Mouse (Mus musculus) 3134 (cell line): ENCODE data around the gene Itprid1.

Experiments used
- DNase-seq: peaks from one replicate; pipeline ENCODE4 v3.0.0-alpha.2; 2011; ENCODE audit warnings: low spot score; ENCODE audit not compliant: insufficient read length; ENCODE audit errors: extremely low read depth

Itprid1 gene

DNA sequence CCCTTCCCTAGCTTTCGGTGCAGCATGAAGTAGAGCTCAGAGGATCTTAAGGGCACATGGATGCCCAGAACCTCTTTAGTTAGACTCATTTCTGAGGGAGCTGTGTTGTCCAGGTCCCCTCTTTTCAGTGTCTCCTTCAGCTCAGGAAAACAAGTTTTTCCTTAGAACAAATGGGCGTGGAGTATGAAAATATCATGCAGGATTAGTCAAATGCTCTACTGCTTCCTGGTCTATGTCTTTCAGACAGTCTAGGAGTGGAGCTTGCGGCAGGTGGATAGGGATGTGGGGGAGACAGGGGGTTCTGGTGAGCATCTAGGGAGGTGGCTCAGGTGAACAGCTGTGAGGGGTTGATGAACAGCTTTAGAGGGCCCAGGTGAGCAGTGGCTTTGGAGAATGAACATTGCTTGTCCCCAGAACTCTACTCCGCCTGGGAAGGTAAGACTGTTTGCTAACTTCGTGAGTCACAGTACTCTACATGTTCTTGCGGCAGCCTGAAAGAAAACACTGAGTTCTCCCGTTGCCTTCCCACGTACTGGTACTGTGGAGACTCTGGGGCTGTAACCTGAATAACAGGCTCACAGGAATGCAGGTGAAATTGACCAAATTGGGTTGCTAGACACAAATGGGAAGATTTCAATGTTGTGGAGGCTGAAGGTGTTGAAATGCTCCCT lies at the start of gene Itprid1:
Gene Itprid1 (plus strand): TSS at position 246 of the 671 bp plus-strand sequence.
- DNase-seq, result no peak

DNA sequence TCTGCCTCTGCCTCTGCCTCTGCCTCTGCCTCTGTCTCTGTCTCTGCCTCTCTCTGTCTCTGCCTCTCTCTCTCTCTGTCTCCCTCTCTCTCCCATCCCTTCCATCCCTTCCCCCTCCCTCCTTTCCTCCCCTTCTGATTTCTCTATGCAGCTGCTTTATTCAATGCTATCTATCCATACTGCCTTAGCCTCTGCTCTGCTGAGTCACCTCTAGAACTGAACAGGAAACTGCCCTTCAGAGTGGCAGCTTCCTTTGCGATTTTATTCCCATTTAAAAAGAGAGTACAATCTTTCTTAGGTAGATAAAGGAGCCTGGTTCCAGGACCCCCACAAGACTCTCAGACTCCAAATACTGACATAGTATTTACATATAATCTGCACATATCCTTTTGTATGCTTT lies 47.1 kb upstream of the Itprid1 start:
- no peak for DNase-seq

DNA sequence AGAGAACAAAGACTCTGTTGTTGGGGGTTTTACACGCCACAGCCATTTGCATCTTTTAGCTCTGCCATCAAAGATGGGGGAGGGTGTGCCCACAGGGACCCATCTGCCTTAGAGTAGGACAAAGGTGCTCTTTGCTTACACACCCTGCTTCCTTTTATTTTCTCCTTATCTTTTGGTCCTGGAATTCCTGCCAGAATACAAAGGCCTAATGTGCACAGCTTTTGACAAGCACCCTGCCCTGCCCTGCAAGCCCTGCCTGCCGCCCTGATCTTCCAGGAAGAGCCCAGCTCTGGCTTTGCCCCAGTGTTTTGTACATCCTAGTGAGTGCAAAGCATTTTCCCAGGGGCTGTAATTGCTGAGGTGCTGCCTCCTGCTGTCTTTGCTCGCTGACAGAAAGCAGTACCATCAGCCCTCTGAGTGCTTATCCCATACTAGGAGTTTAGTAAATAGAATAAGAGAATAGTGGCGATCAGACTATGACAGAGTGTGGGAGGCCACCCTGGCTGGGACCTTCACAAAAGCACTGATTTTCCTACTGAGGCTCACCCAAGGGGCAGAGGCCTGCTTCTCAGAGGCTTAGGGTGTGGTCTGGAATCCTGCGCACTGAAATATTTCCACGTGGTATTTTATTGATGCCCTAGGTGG lies 44.7 kb upstream of the Itprid1 start:
- DNase-seq, result no peak

DNA sequence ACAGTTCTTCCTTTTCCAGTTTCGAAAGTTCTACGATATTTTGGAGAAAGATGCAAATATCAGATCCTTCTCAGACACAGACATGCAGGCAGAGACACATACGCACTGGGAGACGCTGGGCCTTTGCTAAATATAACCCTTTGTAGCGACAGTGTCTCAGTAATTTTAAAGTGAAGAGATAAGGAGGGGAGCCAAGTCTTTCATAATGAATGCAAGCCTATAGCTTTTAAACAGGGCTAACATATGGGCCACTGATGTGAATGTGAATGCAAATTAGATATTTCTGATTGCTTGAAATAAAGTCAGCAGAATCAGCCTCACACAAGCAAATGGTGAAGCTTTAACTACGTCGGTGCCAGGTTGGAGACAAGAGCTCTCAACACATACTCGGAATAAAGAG lies 44.2 kb upstream of the Itprid1 start:
- DNase-seq, result no peak

DNA sequence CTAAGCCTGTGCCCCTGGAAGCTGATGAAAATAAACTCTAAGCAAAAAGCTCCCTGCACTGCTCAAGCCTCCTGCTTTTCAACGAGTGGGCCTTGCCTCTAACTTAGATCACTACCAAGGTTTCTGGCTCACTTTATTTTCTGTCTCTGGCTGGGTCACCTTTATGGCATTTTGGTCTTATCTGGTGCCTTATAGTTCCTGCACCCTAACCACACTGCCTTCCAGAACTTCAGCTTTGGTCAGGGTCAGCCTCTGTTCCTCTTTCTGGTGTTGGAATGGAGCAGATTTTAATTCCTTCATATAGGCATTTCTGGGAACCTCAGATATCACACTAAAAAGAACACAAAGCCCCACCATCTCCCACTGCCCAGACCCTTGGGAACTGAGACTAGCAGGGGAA lies 34.0 kb upstream of the Itprid1 start:
- DNase-seq, result no peak

DNA sequence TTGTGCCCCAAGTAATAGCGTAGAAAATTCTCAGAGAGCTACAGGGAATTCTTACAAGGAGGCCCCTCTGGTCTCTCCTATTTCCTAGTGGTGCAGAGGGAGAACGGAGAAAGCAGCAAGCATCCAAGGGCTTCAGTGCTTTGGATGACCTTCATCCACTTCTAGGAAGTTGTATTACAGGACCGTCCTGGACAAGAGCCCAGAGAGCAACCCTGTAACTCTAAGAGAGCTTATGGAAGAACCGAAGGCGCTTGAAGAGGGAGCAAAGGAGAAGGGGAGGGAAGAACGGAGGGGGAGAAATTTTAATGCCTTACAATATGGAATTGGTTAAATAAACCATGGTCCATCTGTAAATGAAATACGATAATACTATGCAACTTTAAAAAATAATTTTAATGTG lies 33.3 kb upstream of the Itprid1 start:
- DNase-seq, result no peak

DNA sequence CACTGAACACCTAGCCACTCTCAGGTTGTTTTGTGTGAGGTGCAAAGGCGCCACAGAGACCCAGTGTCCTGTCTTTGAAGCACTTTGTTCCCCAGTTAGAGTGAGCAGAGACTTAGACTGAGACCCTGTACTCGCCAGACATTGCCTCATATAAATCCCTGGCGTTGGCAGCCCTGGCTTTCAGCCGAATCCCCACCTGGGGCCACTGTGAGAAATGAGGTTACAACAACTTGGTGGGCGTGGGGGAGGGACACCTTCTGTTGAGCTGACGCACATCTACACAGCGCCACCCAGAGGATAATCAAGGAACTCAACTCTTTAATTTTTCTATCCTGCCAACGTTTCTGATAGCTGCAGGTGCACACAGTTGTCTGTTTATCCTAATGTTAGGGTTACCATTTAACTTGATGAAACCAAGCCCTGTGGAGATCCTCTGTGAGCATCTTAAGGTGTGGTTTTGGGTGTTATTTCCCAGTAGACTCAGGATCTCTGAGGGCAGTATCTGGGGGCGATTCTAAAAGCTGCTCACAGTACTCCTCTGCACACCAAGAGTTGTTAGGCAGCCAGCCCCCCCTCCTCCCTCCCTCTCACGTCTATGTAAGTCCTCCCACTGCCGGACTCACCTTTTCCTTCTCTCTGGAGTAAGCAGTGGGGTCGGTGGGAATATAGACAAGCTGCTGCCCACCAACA lies 32.6 kb upstream of the Itprid1 start:
- no peak for DNase-seq

DNA sequence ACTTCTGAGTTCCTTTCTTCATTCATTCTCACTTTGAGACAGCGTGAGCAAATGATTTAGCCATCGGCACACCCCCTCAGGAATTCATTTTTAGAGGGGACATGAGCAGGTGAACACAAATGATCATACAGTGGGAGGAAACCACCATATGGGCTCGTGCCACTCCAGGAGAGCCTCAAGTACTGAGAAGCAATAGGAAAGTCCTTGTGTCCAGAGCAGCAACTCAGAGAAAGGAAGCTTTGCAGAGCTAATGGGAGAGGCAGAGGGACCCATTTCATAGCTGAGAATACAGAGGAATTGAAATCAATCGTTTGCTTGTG lies 32.1 kb upstream of the Itprid1 start:
- no peak for DNase-seq

DNA sequence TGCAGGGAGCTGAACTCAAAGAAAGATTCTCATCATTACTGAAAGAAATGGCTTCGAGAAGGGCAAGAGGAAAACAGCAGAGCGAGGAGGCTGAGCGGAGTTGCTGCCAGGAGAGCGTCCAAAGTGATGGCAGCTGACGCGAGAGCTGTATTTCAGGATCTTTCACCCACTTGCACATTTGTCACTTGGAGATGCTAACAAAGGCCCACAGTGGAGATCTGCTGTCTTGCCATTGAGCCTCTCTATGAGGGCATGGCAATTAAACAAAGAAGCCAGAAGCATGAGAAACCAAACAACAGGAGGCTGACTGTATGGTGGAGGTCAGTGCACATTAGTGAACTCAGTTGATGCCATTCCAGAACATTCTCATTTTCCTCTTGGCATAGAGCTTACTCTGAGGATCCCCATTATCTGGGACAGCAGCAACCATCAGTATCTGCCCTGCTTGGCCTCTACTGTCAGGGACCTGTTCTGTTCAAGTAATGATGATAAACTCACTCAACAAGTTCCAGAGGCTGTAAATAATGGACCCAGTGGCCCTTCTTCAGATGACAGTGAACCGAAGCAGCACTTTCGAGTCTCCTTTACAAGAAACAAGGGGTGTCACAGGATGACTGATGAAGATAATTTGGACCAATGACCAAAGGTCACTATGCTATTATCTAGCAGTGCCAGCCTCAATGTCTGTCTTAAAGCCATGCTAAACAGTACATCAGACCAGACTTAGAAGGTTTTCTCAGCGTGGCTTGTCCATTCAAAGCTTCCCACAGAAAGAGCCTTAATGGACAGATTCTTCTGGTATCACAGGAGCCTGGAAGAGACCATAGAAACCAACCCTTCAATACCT lies 31.2 kb upstream of the Itprid1 start:
- no peak for DNase-seq

DNA sequence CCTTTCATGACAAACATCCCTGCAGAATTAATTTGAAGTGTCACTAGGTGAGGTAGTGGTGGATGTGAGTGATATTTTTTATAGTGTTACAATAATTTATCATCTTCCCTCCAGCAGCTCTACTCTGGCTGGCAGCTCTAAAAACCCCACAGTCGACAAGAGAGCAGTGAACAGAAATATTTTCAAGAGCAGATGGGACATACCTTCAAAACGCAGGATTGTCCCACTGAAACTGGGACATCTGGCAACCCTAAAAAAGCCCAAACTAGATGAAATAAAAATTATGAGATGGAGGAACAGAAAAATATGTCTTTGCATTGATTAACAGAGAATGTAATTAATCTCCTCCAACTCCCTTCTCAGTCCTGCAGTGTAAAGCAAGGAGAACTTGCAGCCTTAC lies 30.2 kb upstream of the Itprid1 start:
- no peak for DNase-seq

DNA sequence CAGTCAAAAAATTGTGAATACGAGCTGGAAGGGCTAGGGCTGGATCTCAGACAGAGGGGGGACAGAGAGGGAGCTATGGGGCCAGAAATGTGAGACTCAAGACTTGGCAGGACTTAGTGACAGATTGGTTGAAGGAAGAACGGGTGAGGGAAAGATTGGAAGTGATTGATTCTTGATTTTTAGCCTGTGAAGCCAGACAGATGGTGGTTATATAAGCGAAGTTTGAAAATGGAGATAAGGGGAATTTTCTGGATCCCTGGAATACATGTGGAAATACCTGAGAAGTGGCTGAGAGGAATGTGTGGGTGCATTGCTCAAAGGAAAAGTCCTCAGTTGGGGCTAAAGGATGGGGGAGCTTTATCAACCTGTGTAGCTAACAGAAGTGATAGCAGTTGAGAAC lies 28.0 kb upstream of the Itprid1 start:
- DNase-seq, result no peak

DNA sequence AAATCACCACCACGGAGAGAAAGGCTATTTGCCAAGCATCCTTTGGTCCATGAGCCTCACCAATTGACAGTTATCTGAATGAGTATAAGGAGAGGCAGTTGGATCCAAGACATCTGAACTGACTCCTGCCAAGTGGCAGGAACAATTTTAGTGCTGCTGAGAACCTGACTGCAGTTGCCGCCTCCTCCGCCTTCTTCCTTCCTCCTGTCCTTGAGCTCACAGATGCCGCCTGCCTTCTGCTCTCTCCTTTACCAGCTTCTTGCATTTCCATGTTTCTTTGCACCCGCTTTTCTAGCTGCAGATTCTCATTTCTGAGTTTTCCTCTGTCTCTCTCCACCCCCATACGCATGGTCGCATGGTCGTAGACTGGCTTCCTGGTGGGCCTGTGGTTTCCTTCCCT lies 25.5 kb upstream of the Itprid1 start:
- DNase-seq, result no peak

DNA sequence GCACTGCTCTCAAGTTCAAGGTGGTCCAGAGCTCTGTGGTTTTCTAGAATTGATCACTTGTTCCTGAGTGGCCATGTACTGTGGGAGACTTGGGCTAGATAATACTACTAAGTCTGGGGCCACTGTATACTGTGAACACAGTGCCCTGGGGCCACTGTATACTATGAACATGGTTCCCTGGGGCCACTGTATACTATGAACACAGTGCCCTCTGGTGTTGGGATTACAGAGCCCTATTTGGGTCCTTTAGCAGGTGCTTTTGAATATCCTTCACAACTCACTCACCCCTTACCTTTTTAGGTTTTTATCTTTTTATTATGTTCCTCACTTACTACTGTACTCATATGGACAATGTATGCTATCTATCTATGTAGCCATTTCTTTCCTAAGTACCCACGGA lies 24.3 kb upstream of the Itprid1 start:
- no peak for DNase-seq

DNA sequence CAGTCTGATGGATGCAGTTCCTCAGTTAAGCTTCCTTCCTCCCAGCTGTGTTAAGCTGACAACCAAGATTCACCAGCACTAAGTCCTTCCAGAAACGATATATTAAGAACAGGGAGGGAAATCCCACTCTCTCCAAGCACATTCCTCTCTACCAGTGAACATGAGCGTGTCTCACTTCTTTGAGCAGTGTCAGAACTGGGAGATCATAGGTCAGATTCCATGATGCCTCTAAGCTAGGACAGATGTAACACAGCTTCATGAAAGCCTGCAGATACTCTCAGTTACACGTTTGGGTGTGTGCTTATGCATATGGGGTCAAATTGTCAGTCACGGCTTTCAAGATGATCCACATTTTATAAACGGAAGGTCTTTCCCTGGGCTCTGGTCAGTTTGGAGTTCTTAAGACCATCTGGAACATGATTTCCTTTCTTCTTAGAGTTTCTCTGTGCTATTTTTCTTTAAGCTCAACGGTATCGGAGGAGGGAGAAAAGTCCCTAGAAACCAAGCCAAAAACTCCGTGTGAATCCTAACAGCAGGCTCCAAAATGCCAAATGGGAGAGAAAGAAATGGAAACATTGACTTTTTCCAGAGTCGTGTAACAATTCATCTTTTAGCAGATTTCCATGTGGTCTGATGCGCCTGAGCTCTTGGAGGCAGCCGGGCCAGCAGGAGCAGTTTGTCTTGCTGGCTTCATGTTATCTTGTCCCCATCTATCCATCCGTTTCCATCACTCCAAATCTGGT lies 22.3 kb upstream of the Itprid1 start:
- DNase-seq, result no peak

DNA sequence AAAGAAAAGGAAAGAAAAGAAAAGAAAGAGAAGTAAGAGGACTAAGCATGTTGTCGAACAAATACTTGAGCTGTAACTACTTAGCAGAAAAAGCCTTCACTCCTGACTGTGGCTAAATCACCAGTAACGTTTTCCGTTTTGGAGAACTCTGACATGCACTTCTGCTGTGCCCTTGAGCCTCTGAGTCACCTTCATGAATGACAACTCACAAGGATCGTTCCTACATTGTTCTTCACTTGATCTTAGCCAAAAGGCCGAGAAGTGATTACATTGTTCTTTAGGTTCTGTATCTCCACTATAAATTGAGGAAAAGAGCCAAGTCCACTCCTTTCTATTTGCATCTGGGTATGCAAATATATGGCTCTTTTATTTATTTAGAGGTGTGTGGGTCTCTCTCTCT lies 19.8 kb upstream of the Itprid1 start:
- no peak for DNase-seq

DNA sequence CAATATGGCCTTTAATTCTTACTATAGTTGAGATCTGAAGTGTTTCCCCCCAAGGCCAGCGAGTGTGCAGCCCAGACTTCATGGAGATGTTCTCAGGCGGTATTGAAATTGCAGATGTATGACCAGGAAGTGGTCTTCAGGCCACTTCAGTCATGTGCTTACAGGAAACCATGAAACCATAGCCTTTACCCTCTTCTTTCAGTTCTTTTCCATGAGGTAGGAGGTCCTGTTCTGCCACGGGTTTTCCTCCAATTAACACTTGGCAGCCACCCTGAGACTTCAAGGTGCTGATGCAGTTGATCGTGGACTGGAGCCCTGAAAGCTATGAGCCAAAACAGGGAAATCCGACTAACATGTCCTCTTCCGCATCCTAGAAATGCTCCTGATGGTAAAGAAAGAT lies 7.0 kb upstream of the Itprid1 start:
- no peak for DNase-seq

DNA sequence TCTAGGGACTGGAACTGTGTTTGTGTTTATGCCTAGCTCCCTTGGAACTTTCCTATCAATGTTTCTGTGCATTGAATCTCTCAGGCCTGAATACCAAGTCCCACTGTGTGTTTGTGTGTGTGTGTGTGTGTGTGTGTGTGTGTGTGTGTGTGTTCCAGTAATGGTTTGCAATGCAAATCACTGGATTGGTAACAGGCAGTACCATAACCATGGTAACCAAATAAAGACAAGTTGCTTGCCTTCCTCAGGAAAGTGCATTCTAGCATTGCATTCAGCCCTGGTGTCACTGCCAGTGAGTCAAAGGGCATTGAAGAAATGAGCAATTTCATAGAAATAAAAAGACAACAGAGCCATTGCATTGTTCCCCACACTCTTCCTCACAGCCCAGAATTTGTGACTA lies 15.9 kb downstream of the Itprid1 start:
- no peak for DNase-seq

DNA sequence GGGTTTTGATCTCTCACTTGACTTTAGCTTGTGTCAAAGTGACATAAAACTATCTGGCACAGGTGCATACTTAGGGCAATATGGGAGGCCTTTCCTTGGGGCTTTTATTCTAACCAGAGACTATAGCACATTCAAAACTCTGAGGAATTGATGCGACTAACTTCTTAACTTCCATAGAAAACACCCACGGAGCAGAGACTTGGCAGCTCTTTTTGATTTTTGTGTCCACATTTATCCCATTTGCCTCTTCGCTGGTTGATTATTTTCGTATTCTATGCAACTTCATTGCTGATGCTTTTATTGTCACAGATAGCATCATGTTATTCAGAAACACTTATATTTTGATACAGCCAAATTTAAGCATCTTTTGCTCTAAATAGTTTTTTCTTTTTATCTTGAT lies 19.4 kb downstream of the Itprid1 start:
- DNase-seq, result no peak

DNA sequence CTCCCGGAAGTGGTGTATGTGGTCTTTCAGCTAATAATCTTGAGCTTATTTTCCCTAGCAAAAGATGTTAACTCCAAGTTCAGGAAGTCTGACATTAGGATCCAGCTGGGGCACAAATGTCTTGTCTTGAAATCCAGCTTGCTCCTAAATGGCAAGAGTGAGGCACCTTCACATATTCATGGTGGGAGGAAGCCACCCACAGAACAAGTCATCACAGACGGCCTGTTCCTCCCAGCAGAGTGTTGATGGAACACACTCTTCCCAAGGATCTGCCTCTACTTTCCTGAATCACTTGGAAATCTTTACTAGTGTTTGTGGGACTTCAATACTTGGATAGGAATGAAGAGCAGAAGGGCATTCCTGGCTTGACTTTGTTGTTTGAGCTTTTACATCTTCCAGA lies 28.5 kb downstream of the Itprid1 start:
- no peak for DNase-seq

DNA sequence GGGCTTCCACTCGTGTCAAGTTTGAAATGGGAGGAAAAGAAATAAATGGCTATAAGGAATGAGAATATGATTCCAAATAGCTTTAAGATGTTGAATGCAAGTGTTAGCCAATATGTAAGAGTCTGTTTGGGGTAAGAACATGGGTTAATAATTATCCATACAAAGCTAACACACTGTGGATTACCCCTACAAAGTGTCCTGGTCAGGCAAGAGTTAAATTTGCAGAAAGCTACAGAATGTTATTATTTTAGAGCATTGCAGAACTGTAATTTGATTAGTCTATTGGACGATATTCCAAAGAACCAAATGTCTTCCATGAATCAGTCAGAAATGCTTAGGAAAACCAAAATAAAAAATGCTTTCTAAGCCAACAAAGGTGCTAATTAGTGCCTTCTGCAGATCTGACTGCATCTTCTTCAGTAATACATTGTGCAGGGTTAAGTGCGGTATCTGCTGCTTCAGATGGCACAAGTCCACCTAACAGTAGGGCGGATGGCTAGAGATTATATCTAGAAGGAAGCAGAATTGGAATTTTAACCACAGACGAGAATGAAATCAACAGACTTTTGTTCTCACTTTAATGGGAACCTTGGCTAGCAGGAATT lies 42.8 kb downstream of the Itprid1 start:
- no peak for DNase-seq
